Mouse (Mus musculus) lung, adult 18-20 months (tissue): Measurements from ENCODE around the gene Nedd9.

Experiments used
- DNase-seq, 2 experiments: peaks; one replicate each; pipeline ENCODE4 v3.0.0; 2022; ENCODE audit warnings: mixed read lengths in 2 of 2

Nedd9 gene

DNA sequence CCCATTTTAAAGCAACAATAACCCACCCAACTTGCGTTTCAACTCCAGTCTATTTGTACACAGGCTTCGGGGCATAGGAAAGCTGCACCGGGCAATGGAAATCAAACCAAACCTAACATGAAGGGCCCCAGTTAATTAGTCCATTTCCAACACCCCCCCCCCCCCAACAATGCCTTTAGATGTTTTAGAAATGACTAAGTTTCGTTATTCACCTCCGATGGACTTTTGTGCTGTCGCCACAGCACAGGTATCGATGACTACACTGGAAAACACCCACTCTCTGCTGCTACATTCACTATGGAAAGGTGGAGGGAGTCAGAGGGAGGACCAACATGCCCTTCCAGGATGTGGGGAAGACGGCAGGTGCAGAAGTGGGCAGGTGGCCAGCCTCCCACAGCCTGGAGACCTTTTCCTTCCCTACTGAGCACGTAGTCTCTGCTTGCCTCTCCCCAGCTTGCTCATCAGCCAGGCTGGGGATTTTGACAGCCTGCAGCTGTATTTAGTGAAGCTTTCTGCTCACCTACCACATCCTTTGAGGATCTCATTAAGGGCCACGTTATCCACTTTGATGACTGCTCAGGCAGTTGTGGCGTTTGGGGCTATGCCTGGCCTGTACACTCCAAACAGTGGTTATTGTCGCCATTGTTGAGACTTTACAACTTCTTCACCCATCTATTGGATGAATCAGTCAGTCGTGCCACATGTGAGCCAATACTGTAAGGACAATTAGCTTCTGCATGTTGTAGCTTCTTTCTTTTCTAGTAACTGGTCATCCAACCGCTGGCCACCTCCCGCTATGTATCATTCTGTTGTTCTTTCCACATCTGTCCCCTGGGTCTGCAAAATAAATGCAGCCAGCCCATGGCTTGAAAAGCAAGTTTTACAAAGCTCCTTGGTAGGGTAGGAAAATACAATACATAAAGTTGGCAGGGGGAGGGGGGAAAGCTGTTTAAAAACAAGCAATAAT, 33.7 kb downstream of the Nedd9 start:
- no peak for DNase-seq

GRCm38 (mm10) chr13:41450821-41451220, 36.3 kb downstream of the Nedd9 start:
- DNase-seq, result no peak

DNA sequence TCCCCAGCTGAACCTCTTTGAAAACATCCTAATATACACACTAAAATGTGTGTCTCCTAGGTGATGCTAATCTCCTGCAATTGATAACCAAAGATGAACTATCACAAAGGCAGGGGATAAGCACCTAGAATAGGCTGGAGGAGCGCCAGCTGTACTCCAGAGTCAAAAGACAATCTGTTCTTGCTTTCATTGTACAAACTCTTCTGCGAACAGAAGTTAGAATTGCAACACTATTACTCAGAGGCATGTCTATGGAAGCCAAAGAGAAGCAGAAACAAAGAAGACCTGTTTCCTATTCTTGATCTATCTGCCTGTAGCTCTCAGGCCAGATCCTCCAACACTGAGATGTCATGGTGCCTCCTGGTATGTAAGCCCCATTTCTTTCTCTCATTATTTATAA, 38.0 kb downstream of the Nedd9 start:
- no peak for DNase-seq

- no peak for DNase-seq
Observed at GRCm38 (mm10) chr13:41447209-41447608, 40.0 kb downstream of the Nedd9 start.

- no peak for DNase-seq
Observed at GRCm38 (mm10) chr13:41446591-41446990, 40.6 kb downstream of the Nedd9 start.

DNA sequence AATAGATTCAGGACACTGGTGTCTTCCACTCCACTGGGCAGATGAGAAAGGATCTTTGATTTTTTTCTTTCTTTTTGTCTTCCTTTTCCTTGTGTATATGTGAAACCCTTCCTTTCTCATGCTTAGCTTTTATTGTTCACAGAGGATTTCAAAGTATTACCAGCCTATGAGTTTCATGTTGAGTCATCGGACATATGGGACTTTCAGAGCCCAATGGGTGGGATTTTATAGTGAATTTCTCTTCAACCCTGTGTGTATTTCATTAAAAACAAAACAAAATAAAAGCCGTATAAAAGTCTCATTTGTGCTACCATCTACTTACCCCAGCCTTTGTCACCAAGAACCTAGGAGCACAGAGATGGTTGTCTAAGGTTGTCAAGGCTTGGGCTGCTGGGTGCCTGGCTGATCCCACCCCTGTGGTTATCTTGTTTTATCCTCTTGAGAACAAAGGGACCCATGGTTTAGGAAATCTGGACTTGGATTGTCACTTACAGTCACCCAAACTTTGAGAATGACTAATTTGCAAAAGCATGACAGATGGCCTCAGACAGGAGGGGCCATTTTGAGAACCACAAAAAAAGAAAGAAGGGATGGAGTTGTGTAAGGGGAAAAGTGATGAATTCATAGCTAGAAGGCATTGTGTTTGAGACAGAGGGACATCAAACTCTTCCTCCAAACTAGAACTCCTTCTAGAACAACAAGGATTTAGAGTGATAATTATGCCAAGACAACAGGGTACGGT, 41.9 kb downstream of the Nedd9 start:
- no peak for DNase-seq

GRCm38 (mm10) chr13:41444230-41444629, 42.9 kb downstream of the Nedd9 start:
- DNase-seq, result no peak

DNA sequence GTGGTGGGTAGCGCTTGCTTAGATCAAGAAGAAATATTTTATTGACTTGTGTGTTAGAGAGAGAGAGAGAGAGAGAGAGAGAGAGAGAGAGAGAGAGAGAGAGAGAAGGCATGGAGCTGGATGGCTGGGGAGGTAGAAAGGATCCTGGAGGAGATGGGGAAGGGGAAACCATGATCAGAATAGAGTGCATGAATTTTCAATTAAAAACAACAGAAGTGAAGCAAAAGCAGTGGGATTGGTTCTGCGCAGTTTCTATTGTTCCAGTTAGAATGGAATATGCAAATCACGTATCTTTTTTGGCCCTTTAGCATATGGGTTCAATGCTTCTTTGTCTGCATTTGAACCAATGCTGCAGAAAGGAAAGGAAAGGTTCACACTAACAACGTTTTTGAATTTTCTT, 45.0 kb downstream of the Nedd9 start:
- no peak for DNase-seq

- no peak for DNase-seq
Observed at GRCm38 (mm10) chr13:41440205-41440604, 47.0 kb downstream of the Nedd9 start.

DNA sequence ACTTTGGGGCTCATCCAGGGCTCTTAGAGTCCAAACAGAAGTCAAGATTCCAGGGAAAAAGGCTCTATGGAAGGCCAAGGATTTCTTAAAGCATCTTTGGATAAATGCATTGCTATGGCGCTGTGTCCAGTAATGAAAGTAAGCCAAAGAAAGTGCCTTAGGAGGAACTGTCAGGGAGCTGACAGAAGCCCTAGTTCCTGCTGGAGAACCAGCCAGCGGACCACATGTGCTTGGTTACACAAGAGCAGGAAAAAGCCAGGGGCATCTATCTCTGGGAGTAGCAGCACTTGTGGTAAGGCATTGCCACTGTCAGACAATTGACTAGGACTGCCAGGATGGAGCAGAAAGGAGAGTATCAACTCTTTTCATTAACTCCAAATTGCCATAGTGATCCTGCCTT, 49.8 kb downstream of the Nedd9 start:
- DNase-seq, result peak in 1 of 2 experiments; percentile 49

DNA sequence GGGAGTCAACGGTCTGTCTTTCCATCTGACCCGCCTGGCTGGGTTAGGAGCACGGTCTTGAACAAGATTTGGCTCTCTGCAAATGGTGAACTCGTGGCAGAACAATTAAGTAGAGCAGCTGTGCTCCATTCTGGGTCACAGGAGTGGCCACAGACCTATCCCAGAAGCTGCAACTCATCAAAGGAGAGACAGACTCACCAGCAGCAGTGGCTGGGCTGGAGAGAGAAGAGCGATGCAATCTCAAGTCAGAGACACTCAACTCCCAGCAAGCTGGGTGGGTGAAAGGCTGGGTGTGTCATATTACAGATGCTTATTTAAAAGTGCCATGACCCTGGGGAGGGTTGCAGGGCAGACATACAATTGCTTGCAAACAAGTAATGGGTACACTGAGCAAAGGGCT, 50.4 kb downstream of the Nedd9 start:
- DNase-seq, result peak; percentile 39 to 59

DNA sequence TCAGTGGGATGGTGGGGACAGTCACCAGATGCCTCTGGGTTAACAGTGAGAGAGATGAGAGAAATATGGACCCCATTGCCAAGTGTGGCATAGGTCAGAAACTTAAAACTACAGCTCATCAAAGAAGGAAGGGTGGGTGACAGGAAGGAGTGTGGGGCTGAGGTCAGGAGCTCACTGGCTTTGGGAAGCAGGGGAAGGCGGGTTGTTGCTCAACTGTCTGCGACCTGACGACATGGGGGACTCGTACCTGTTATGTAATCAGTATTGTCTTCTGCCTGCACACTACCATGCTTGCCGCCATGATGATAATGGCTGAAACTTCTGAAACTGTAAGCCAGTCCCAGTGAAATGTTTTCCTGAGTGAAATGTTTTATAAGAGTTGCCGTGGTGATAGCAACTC, 54.0 kb downstream of the Nedd9 start:
- DNase-seq, result peak; percentile 37 to 43

GRCm38 (mm10) chr13:41431795-41432194, 55.4 kb downstream of the Nedd9 start:
- DNase-seq, result no peak

DNA sequence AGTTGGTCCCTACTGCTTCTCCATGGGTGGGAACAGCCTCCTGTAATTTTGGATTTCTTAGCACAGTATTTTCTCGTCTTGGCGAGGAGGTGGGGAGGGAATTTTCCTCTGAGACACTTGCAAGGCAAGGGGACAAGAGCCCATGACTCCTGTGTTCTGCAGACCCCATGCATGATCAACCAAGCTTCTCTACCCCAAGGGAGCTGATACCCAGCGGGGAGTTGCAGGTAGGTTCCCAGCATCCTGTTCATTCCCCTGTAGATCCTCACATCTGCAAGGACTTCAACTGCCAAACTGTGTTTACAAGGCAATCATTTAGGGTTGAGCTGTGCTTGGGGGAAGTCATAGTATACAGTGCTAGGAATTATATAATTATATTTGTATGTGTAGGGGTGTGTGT, 60.1 kb downstream of the Nedd9 start:
- DNase-seq, result no peak

GRCm38 (mm10) chr13:41423463-41424074, 63.6 kb downstream of the Nedd9 start:
- DNase-seq, result peak; percentile 50 to 60

- no peak for DNase-seq
Observed at GRCm38 (mm10) chr13:41422581-41422980, 64.6 kb downstream of the Nedd9 start.

DNA sequence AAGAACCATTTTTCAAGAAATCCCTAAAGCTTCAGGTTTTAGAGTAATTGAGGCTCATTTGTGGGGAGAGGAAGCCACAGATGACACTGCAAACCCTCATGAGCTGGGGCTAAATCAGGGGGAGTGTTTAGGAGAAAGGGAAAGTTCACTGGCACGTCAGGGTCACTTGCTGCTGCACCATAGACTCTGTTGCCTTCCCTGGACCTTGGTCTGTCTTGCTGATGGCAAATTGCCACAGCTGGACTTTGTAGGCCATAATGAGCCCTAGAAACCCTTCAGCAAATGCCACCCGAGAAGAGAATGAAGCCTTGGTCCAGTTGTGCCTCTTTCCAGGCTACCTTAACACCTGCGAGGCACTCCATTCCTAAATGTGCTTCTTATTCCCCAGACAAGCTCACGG, 66.8 kb downstream of the Nedd9 start:
- DNase-seq, result no peak

GRCm38 (mm10) chr13:41418198-41418869, 68.8 kb downstream of the Nedd9 start:
- no peak for DNase-seq

DNA sequence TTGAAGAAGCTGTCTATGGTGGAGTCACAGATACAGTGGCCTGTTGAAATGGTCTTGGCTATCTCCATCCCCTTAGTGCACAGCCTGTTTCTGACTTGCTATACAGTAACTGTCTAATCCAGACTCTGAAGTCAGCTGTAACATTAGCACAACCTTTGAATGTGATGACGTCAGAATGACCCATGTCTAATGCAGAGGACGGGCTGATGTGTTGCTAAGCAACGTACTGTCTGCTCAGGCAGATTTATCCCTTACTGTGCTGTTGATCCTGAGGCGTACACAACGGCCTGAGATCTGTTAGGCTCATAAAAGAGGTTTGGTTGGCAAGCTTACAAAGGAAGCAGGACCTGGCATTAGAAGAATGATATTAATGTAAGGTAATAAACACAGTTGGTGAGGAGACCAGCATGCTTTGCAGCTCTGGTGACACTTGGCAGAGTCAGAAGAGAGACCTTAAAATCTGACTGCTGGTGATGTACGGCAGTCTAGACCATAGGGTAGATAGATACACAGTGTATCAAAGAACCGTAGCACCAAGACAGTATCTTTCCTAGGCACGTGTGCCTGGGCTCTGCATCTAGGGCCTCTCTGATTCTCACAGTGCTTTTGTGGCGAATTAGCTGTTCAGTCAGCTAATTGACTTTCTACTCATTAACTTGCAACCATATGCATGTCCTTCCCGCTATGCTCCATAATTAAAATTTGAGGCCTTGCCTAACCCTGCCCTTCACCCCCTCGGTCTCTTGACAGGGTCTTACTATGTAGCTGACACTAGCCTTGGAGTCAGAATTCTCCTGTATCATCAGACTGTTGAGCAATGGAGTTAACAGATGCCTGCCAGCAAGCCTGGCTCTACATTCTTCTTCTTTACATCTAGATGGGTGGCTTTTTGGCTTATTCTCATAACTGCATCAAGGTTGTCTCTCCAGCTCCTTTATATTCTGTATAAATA, 70.8 kb downstream of the Nedd9 start:
- DNase-seq, result no peak

- DNase-seq, result no peak
Observed at GRCm38 (mm10) chr13:41410191-41411074, 76.7 kb downstream of the Nedd9 start.

GRCm38 (mm10) chr13:41409291-41409690, 77.9 kb downstream of the Nedd9 start:
- DNase-seq, result no peak
